Mouse (Mus musculus): Measurements from ENCODE around the gene Gbp10. TPM values are rescaled to one million over a fixed set of nuclear protein-coding genes. Genes with fewer than 3 reads are reported as not detected.
"Not testable (repeated sequence)": the region's sequence is repeated elsewhere in the genome, so short reads cannot be mapped to it uniquely, and the experiment has no call there.

The Gbp10 gene
- polyA plus RNA-seq, 1 experiment from 2014 or later, result not detected

DNA sequence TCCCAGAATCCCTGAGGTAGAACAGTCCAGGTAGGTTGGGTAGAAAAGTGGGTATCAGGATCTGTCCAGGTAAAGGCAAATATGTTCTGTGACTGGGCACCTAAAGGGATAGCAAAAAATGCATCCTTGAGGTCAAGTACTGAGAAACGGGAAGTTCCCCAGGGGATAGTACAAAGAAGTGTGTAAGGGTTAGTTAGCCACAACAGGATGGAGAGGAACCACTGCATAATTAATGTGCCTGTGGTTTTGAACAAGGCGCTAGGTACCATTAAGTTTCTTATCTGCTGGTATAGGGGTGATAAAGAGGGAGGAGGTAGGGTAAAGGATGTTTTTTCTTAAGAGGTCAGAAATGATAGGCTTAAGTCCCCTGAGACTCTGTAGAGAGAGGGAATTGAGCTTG is 46.8 kb downstream of the Gbp10 start:
- not testable (repeated sequence) for H3K4me1 ChIP-seq (replicated peaks); H3K4me3 ChIP-seq (replicated peaks); H3K27ac ChIP-seq; H3K9ac ChIP-seq (replicated peaks); H3K27me3 ChIP-seq; H3K4me2 ChIP-seq; H3K9me3 ChIP-seq; ATAC-seq (ENCODE audit: insufficient number of reproducible peaks, insufficient read depth, low FRiP score, low TSS enrichment, low read depth); H3K36me3 ChIP-seq
- 86% methylated on average over 2 of the region's 2 CpGs for WGBS

DNA sequence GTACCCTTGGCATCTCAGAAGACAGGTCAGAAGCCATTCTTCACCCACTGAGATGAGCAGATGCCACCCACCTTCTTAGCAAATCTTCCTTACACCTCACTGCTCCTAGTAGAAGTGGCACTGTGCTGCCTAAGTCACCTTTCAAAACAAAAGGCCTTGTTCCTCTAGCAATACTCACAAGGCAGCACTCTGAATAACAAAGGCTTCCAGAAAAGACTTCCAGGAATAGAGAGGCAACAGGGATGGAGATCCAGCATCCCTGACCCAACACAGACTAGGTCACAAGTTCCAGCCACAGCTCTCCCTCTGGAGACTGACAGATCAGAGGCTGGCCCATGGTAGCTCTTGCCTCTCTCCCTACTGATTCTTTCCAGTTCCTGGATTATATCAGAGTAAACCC is 57.9 kb downstream of the Gbp10 start:
- no peaks in the 10 kb centered on the region for H3K36me3 ChIP-seq
- ATAC-seq (ENCODE audit: insufficient number of reproducible peaks, insufficient read depth, low FRiP score, low TSS enrichment, low read depth), result no peak
- H3K27ac ChIP-seq, result no peak overlapping the region

More for the DNA sequence above, 57.9 kb downstream of the Gbp10 start:
- Histone ChIP-seq H3K4me1 (replicated peaks) (no peaks in the 10 kb centered on the region), H3K4me3 (replicated peaks) (no peak overlapping the region), H3K27me3 (no peaks in the 10 kb centered on the region), H3K4me2 (no peak overlapping the region), H3K9me3 (no peaks in the 10 kb centered on the region), H3K9ac (replicated peaks) (no peak overlapping the region)

Other genes with a start within 250 kb of the Gbp10 start
- gene Gbp9, start 100.0 kb downstream of the Gbp10 start, polyA plus RNA-seq (2016; fragmentation: Nextera tagmentation; extraction: Ambion mirVana), result 1.4 and 1.7 TPM in 2 replicates
- not detected in 2 replicates for gene Gbp8, start 100.0 kb downstream of the Gbp10 start, polyA plus RNA-seq (2016; fragmentation: Nextera tagmentation; extraction: Ambion mirVana)
- 0.21 and 0.49 TPM in 2 replicates for gene Gbp4, start 99.9 kb downstream of the Gbp10 start, polyA plus RNA-seq (2016; fragmentation: Nextera tagmentation; extraction: Ambion mirVana)
- gene Gm43302, start 54.2 kb upstream of the Gbp10 start, polyA plus RNA-seq (2016; fragmentation: Nextera tagmentation; extraction: Ambion mirVana), result 0.05 TPM in 1 of 2 replicates, not detected in the other
- 0.24 and 0.40 TPM in 2 replicates for gene Gbp6, start 54.2 kb upstream of the Gbp10 start, polyA plus RNA-seq (2016; fragmentation: Nextera tagmentation; extraction: Ambion mirVana)
- 3.5 and 3.7 TPM in 2 replicates for gene Lrrc8b, start 176.2 kb upstream of the Gbp10 start, polyA plus RNA-seq (2016; fragmentation: Nextera tagmentation; extraction: Ambion mirVana)